Mouse (Mus musculus): Measurements from ENCODE around the gene Ttll3. TPM values are rescaled to one million over a fixed set of nuclear protein-coding genes. Genes with fewer than 3 reads are reported as not detected.

Gene Ttll3
- polyA plus RNA-seq, 3 experiments from 2014 or later = 6.6 to 18.5 (median 16.4) TPM

- no peak for ATAC-seq
These were observed 9.8 kb upstream of the Ttll3 start for GRCm38 (mm10) chr6:113379246-113379645.

DNA sequence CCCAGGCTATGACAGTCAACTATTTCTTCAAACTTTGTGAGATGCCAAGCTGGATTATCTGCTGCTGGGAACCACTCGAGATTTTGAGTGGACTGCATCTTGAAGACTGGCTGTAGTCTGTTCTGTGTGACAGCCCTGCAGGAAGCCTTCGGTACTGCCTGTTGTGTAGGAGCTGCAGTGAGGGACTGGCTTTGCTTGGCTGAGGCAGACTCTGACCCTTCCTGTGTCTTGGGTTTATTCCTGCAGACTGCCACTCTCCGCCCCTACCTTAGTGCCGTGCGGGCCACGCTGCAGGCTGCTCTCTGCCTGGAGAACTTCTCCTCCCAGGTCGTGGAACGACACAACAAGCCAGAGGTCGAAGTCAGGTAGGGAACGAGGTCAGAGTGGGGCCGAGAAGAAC lies 8.6 kb upstream of the Ttll3 start:
- no peak for ATAC-seq

GRCm38 (mm10) chr6:113384351-113384927 lies 4.6 kb upstream of the Ttll3 start:
- no peak for ATAC-seq

GRCm38 (mm10) chr6:113385160-113385714 lies 3.8 kb upstream of the Ttll3 start:
- no peak for ATAC-seq

DNA sequence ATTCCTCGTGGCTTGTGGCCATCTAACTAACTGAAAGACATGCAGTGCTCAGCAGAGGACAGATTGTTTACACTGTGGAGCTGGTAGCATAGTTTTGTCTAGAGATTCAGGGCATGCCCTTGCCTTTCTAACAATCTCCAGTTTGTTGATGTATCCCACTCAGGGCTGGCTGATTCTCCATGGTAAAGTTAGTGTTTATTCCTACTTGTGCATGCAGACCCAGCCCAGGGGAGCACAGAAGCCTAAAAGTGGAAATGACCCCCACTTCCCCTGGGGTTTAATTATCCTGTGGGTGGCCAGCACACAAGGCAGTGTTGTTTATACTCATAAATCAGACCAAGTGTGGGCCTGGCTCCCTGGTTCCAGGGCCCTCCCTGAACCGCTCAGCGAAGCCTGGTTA lies 3.0 kb upstream of the Ttll3 start:
- no peak for ATAC-seq

DNA sequence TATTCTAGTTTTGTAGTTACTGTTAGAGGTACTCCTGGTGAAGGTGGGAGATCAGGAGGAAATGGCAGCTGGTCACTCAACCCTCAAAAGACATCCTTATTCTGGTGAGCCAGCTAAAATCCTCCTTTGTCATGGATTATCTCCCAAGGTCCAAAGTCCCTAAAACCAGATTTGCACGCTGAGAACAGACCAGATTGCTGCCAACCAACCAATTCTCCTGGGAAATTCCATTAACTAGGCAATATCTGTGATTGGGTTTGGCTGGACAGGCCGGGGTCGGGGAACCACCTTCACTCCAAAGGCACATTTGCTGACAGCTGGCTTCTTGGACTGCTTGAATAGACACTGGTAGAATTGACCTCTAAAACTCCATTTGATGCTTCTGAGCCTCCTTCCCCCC lies 1.7 kb downstream of the Ttll3 start:
- no peak for ATAC-seq

- ATAC-seq = no peak
These were observed 2.9 kb downstream of the Ttll3 start for GRCm38 (mm10) chr6:113392015-113392386.

DNA sequence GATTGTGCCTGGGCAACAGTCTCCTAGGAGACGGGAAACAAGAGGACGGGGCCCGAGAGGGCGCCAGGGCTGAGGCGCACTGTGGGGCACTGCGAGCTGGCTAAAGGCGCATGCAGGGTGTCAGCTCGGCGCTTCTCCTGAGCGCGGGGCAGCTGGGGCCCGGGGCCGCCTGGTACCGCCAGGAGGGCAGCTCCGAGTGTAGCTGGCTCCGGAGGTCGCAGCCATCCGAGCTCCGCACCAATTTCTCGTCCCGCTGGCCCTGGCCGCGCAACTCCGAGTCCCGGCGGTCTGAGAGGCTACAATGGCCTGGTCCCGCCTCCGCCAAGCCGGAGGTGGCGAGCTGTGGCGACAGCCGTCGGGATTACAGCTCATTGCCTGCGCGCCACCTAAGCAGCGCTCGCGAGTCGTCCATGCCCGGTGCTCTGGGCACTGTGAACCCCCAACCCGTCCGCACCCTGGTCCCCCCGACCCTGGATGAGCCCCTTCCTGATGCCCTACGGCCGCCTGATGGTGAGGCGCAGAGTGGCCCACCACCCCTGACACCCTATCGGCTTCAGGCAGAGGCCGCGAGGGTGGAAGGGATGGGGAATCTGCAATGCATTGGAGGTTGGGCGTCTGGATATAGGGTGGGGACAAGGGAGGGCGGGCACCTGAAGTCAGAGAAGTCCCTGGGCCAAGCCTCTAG lies 3.5 kb downstream of the Ttll3 start:
- ATAC-seq = no peak

- no peak for ATAC-seq
These were observed 4.9 kb downstream of the Ttll3 start for GRCm38 (mm10) chr6:113393951-113394350.

GRCm38 (mm10) chr6:113394811-113395210 lies 5.8 kb downstream of the Ttll3 start:
- ATAC-seq = no peak

GRCm38 (mm10) chr6:113395501-113395900 lies 6.4 kb downstream of the Ttll3 start:
- no peak for ATAC-seq

- no peak for ATAC-seq
These were observed 7.4 kb downstream of the Ttll3 start for GRCm38 (mm10) chr6:113396270-113397030.

- ATAC-seq = no peak
These were observed 13.0 kb downstream of the Ttll3 start for GRCm38 (mm10) chr6:113402094-113402493.

DNA sequence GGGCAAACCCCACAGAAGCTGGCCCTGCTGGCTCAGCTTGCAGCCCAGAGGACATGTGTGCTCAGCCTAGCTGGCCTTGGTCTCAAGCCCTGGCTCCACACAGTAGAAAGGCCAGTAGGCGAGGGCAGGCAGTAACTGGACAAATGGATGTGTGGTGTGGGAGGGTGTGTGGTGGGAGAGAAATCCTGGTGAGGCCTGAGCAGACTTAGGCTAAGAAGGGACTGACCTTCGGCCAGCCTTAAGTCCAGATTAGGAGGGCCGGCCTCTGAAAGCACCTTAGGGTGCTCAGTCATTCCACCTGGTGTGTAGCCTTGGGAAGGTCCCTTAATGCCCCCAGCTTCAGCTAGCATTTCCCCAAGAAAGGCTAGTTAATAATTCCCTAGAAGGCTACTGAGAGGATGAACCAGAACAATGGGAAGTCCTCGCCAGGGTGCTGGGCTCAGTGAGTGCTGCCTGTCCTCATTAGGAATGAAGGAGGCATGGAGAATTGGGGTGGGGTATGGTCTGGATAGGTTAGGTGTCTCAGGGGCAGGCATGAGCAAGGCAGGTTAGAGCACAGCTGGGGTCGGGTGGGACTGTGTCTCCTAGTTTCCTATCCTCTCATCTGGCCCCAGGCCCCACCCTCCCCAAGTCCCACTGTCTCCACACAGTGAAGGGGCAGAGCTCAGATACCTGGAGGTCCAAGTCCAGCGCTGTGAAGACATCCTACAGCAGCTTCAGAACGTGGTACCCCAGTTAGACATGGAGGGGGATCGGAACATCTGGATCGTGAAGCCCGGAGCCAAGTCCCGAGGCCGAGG lies 15.8 kb downstream of the Ttll3 start:
- no peak for ATAC-seq

DNA sequence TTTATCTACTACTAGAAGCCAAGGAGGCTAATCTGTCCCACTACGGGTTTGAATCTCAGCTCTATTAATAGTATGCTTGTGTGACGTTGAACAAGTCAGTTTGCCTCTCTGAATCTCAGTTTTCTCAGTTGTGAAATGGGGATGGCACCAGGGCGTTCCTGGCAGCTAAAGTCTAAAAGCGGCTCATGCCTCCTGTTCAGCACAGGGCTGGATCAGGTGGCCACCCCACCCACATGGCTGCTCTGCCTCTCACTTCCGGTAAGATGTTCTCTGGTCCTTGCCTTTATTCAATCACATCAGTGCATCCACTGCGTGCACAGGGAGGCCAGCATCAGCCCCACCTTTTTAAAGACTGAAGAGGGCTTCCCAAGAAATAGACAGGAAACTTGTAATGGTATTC lies 16.4 kb downstream of the Ttll3 start:
- ATAC-seq = no peak

GRCm38 (mm10) chr6:113406683-113407082 lies 17.6 kb downstream of the Ttll3 start:
- ATAC-seq = no peak

GRCm38 (mm10) chr6:113410001-113410400 lies 20.9 kb downstream of the Ttll3 start:
- no peak for ATAC-seq

DNA sequence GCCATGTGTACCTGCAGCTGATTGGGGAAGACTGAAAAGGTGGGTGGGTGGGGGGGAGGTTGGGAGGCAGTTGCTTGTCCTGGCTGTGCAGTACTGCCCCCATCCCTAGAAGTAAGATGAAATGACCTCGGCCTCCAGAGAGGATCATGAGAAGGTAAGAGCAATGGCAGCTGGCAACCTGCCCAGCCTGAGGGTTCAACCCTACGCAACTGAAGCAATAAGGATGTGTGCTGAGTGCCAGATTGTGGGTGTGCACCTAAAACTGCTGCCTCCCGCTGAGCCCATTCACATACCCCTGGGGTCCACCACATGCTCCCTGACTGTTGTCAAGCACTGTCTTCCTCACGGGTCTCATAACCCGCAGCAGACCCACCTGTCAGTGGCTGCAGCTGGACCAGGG lies 27.4 kb downstream of the Ttll3 start:
- no peak for ATAC-seq

DNA sequence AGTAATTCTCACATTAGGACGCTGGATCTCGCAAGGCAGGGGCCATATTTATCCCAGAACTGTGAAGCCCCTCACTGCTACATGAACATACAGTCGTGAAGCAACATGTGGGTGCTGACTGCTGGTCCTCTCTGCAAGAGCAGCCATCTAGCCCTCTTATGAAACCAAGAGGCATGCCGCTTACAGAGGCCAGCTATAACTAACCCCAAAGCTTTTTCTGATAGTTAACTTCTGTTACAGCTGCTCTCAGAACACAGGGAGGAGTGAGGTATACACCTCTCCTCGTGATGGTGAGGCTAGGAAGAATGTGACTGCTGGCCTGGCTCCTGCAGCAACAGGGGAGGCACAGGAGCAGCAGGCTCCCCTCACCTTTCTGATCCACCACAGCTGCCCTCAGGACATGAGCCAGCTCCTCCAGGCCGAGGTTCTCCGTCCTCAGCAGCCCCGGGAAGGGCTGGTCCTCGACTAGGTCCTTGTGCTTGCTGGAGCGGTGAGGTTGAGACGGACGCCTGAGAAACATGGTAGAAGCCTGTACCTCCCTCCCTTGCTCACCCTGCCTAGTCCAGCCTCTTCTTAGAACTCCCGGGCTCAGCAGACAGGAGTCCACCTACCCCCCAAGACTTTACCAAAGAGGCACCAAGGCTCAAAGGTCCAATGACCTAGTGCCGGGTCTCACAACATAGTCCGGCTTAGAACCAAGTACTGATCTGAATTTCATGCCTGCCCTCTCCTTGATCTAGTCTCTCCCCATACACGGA lies 29.6 kb downstream of the Ttll3 start:
- ATAC-seq = peak; percentile 33

DNA sequence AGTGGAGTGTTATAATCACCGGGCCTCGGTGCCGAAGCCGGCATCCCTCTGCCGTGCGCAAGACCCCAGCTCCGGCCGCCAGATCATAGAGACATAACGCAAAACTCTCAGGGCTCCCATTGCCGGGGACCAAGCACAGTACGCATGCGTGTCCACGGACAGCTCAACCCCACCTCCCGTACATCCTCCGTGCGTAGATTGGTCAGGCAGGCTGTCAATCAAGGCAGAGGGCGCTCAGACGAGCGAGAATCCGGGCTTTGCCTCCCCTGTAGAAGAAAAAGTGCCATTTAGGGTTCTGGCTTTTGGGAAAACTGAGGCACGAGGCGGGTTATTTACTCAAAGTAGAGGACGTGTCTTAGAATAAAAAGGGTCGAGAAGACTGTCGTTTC lies 30.1 kb downstream of the Ttll3 start, which contains the start of gene Rpusd3:
TSS of gene Rpusd3 (minus strand) at position 142 of the 389 bp plus-strand sequence.
- peak; percentile 99 for ATAC-seq

- no peak for ATAC-seq
These were observed 33.9 kb downstream of the Ttll3 start for GRCm38 (mm10) chr6:113423000-113423399.

- ATAC-seq = no peak
These were observed 35.1 kb downstream of the Ttll3 start for GRCm38 (mm10) chr6:113424187-113424586.
